Mouse (Mus musculus) inflammation-experienced regulatory T-cells, adult 6 months (primary cell): ENCODE measurements around the gene Wwp2. TPM values are rescaled to one million over a fixed set of nuclear protein-coding genes. Genes with fewer than 3 reads are reported as not detected.

ENCODE experiments used
- ATAC-seq: one replicate; pipeline ENCODE4 v1.8.0; 2017
- polyA plus RNA-seq, 3 experiments: library from polyadenylated mRNA; unstranded; fragments of 100-300 nt; shearing (Covaris generic); gene quantifications; one replicate each; pipeline ENCODE4 v1.2.1; 2017

Wwp2 gene
- polyA plus RNA-seq, 3 experiments from 2014 or later = 95.1 to 126 (median 115) TPM

DNA sequence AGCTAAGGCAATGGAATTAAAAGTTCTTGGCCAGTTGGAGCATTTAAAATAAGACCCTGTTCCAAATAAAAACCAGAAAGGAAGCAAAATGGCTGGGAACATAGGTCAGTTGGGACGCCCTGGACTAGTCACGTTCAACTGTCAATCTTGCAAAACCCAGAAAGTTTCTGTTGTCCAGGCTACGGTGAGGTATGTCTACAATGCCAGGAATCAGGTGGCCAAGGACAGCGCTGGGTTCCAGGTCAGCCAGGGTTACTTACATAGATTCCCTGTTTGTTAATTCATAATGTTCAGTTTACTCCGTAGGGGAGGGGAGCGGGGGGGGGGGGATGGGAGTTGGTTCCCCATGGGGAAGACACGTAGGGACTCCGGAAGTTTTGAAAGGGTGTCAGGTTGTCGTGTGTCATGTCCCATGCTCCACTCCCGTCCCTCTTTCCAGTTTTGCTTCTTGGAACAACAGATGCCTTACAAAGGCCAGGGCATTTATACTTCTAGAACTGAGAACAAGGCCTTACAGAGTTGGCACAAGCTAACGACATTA, 674 bp upstream of the Wwp2 start:
- peak; percentile 10 for ATAC-seq

DNA sequence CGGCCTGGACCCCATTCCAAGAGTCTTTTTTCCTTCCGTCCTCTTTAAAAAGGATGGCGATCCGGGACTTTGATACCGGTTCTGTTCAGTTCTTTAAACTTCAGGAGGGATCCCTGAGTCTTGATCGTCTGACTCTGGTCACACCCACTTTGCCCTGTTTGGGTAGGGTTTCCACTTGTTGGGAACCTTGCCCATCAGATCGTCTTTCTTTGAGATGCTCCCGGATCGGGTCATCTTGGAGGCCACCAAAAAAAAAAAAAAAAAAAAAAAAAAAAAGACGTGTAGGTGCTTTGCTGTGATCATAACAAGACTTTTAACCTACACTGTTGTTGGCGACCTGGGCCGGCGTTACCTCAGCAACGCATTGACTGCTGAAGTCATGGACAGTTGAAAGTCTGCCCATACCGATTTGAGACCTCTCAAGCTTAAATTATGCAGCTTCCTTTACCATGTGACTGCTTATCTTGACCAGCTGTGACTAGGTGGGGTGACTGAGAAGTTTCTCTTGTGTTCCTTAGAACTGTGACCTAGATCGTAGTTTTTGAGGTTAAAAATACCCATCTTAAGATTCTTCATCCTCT, 766 bp downstream of the Wwp2 start:
- ATAC-seq = peak; percentile 38

DNA sequence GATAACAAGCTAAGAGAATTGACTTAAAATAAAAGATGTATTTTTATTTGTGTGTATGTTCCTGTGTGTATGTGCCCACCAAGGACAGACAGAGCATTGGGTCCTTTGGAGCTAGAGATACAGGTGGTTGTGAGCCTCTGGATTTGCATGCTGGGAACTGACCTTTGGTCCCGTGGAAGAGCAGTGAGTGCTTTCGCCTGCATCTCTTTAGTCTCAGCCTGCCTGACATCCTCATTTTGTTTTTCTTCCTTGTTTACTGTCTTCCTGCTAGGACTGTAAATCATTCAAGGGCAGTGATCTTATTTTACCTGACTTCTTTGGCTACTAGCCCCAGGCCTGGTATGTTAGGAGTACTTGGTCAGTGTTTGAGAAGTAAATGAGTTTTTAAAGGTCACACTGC, 1.5 kb downstream of the Wwp2 start:
- ATAC-seq = no peak

DNA sequence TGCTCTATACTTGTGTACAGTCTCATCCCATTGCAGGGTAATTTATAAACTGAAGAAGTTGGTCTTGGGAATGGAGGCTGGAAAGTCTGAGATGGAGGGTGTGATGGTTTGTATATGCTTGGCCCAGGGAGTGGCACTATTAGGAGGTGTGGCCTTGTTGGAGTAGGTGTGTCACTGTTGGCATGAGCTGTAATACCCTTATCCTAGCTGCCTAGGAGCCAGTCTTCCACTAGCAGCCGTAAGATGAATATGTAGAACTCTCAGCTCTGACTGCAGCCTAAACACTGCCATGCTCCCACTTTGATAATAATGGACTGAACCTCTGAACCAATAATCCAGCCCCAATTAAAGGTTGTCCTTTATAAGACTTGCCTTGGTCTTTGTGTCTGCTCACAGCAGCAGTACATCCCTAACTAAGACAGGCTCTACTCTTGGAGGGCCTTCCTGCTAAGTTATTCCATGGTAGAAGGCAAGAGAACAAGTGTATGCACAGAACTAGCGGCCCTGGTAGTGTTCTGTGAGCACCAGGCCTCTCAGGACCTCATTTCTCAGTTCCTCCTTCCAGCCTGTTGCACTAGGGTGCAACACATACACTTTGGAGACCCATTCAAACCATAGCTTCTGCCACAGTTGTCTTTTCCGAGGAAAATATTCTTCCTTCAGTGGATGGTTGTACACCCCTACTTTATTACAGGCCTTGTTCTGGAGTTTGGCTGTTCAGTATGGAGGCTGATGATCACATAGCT, 3.9 kb downstream of the Wwp2 start:
- ATAC-seq = no peak

DNA sequence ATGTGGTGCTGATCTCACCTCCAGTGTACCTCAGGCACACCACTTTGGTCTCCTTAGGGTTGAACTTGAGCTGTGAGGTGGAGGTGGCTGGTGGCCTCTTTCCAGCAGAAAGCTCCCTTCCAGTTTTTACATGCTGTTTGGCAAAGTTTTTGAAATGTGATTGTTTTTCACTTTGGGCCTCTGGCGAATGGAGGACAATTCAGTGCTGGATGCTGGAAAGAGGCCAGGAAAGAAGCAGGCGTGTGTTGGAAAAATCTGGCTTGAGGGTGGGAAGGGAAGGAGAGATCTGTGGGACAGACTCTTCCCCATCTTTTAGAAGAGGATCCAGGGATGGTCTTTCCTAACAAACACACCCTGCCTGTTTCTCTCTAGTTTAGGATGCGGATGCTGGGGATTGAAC, 8.5 kb downstream of the Wwp2 start:
- no peak for ATAC-seq

GRCm38 (mm10) chr8:107447713-107448112, 11.5 kb downstream of the Wwp2 start:
- no peak for ATAC-seq

DNA sequence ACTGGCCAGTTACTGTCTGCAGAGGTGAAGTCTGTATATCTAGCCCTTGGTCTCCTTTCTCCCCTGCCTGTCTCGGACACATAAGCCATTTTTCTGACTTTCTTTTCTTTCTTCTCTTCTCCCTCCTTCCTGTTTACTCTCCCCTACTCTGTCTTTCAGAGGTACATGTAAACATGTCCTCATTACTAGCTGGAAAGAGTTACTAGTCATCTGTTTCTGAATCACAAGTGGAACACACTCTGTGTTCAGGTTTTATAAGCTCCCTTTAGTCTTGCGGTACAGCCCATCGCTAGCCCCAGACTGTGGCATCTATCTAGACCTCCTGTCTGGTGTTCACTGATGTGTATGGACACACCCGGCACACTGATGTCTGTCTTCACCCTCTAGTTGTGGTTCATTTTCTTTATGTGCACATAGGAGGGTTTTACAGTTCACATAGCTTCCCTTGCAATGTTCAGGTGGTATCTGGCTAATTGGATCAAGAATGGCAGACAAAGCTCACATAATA, 12.3 kb downstream of the Wwp2 start:
- peak; percentile 70 for ATAC-seq

GRCm38 (mm10) chr8:107449130-107449529, 13.0 kb downstream of the Wwp2 start:
- no peak for ATAC-seq

- ATAC-seq = peak; percentile 60
Measured at GRCm38 (mm10) chr8:107449655-107450054, 13.5 kb downstream of the Wwp2 start.

GRCm38 (mm10) chr8:107451414-107452066, 15.4 kb downstream of the Wwp2 start:
- no peak for ATAC-seq

DNA sequence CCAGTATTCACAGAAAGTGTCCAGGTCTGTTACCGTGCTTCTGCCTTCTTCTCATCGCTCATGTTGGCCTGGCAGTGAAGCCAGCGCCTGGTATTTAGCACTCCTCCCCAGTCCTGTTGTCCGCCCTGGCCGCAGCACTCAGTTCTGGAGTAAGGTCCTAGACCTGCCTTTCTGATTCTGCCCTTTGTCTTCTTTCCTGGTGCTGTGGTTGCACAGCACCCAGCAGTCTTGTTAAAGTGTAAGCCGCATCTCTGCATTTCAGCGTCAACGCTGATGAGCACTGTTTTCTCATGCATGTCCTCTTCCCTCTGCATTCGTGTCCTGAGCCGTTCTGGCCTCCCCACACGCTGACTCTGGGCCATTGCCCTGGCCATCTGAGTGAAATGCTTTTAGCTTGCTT, 17.2 kb downstream of the Wwp2 start:
- no peak for ATAC-seq

GRCm38 (mm10) chr8:107455268-107455667, 19.1 kb downstream of the Wwp2 start:
- ATAC-seq = peak; percentile 80

DNA sequence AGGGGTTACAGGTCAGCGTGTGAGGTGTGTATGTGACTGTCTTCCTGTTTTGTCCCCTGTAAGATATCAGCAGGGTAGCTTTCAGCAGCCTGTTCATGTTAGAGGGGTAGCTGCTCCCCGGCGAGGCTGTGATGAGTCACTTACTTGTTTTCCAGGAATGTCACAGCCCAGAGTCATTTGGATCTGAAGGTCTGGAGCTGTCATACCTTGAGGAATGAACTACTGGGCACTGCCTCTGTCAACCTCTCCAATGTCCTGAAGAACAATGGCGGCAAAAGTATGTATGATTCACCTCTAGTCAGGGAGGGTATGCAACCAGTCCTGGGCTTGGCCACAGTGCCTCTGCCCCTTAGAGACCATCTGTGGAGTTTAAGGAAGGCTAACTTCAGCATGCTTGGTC, 21.6 kb downstream of the Wwp2 start:
- no peak for ATAC-seq

DNA sequence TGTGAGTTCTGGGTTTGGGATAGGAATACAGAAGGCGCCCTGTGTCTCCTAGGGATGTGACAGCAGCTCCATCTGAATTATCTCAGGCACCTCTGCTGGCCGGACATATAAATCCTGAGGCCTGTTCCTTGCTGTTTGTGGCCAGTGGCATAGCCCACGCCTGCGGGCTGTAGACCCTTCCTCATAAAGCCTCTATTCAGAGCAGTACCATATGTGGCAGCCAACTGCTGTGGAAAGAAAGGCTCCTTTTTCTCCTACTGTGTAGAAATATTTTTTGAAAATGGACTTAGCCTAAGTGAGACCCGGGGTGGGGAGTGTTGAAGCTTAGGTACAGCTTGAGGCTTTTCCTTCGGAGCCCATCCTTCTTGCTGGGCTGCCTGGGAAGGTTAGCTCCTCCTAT, 22.1 kb downstream of the Wwp2 start:
- no peak for ATAC-seq

DNA sequence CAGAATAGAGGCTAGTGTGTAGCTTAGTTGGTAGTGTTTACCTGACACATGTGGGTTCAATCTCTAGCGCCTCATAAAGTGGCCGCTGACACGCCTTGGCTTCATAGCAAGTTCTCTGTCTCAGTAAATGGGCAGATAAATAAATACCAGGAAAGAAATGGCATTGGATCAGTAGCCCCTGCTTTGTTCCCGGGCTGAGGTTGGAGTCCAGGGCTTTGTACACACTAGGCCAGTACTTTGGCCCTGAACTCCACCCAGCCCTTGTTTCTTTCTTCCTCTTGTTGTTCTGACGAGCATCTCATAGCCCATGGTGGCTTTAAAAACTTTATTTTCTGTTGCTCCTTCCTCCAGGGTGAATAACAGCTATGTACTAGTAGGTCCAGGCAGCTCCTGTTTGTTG, 26.3 kb downstream of the Wwp2 start:
- ATAC-seq = no peak

GRCm38 (mm10) chr8:107465332-107465990, 29.3 kb downstream of the Wwp2 start:
- ATAC-seq = no peak

GRCm38 (mm10) chr8:107466642-107467041, 30.5 kb downstream of the Wwp2 start:
- no peak for ATAC-seq

DNA sequence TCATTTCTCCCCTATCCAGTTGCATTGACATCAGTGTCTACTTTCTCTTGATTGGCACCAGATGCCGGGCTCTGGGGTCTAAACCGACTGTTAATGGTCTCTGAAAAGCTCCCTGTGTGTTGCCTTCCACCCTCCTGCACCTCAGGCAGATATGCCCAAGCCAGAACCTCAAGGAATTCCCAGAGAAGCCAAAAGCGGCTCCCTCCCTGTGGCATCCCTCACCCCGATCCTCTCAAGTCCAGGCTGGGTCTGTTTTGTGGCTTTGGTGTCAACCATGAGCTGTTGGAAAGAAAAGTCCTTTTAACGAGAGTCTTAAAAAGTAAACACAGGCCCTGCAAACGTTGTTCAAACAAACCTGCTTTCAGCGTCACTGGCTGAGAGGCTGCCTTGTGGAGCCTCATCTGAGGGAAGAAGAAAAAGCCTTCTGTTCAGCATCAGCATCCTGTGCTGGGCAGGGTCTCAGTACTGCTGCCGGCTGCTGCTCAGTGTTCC, 32.7 kb downstream of the Wwp2 start:
- ATAC-seq = no peak

GRCm38 (mm10) chr8:107470302-107470701, 34.1 kb downstream of the Wwp2 start:
- ATAC-seq = no peak

DNA sequence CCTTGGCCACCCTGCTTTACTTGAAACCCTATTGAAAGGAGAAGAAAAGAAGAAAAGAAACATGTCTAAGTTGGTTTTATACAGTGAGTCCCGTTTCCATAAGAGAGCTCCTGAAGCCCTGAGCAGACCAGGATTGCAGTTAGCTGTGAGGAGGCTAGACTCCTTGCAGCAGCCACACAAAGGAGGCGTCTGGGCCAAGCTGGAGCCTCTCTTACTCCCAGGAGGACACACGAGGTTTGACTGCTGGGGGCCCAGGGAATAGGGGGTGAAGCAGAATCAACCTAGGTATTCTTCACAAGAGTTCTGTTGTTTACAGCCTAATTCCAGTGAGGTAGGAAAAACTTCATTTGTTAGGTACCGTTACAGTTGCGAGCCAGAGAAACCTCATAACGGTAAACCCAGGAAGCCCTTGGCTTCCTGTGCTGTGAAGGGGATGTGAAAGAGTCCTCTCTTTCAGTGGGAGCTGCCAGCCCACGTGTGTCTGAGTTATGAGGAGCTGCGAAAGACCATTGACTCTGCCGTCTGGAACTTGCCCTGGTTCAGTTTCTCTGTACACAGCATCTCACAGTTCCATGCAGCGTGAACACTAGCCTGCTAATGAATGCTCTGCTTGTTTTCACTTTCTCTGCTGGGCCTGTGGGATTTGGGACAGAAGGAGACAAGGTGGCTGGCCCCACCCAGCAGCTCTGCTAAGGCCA, 36.4 kb downstream of the Wwp2 start:
- no peak for ATAC-seq

- no peak for ATAC-seq
Measured at GRCm38 (mm10) chr8:107473369-107473768, 37.2 kb downstream of the Wwp2 start.

DNA sequence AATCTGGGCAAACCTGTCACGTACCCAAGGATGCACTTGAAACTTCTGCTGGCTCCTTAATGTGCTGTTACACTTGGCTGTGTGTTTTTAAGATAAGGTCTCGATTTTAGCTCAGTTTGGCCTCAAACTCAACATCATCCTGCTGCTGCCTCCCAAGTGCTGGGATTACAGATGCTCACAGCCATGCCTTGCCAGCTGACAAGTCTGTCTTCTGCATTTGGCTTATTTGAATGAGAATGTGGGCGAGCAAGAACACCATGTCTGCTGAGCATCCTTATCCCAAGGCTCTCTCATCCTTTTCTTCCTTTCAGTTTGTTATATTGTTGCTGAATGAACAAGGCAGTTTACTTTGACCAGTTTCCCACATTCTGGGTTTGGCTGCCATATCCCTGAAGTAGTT, 39.4 kb downstream of the Wwp2 start:
- no peak for ATAC-seq
